In the genomic region with DNA sequence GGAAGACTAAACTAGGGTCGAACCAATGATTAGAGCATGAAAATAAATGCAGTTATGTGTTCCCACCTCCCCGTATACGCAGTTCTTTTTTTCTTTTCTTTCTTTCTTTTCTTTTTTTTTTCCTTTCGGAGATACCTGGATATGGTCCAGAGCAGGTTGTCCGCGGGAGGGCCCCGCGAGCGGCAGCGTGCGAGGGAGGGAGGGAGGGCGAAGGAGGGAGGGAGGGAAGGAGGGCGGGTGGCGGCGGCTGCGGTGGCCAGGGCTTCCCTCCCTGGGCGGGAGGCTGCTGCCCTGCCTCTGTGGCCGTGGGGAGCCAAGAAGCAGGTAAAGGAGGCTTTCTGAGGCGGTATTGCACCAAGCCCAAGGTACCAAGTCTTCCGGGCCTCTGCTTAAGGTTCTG, we compare ENCODE assay signal across 11 mouse cellular contexts. TPM values are rescaled to one million over a fixed set of nuclear protein-coding genes. Genes with fewer than 3 reads are reported as not detected.
DNase-seq lines count a peak whose midpoint lies in the region; ATAC-seq and TF ChIP-seq lines count a peak whose summit lies in the region.
"Had no signal": no experiment of that assay in that cellular context is flagged by ENCODE, and none has a peak within 500 bp of the region (broad histone marks: within the 10 kb centered on the region; RNA-seq: fewer than 3 reads in every experiment).

Hoxc9 (plus strand) TSS at position 269 of the 400 bp plus-strand sequence.

- no peak for ATAC-seq in embryonic facial prominence, embryonic 12.5 days (ENCODE audit: insufficient number of reproducible peaks, insufficient read depth, low FRiP score, low TSS enrichment)
- no peak for ATAC-seq in lung, embryonic 14.5 days (ENCODE audit: insufficient read depth)
- ATAC-seq in neural tube, embryonic 13.5 days (ENCODE audit: low read depth) = no peak
- ATAC-seq: forebrain, embryonic 13.5 days had no signal

- H3K9me3 ChIP-seq in embryonic facial prominence, embryonic 12.5 days = no peaks in the 10 kb centered on the region
- H3K9me3 ChIP-seq in embryonic facial prominence, embryonic 10.5 days = no peaks in the 10 kb centered on the region
- no peaks in the 10 kb centered on the region for H3K9me3 ChIP-seq in lung, embryonic 14.5 days (ENCODE audit: low read depth, low read length)
- H3K9me3 ChIP-seq in neural tube, embryonic 13.5 days = no peaks in the 10 kb centered on the region
- H3K9me3 ChIP-seq: forebrain, embryonic 13.5 days had no signal

- H3K36me3 ChIP-seq in embryonic facial prominence, embryonic 12.5 days = no peaks in the 10 kb centered on the region
- H3K36me3 ChIP-seq in embryonic facial prominence, embryonic 10.5 days (replicated peaks) = no peaks in the 10 kb centered on the region
- no peaks in the 10 kb centered on the region for H3K36me3 ChIP-seq in lung, embryonic 14.5 days (ENCODE audit: insufficient read depth)
- no peaks in the 10 kb centered on the region for H3K36me3 ChIP-seq in neural tube, embryonic 13.5 days

- H3K9ac ChIP-seq in embryonic facial prominence, embryonic 12.5 days = no peak within 1 kb of the TSS
- no peak within 1 kb of the TSS for H3K9ac ChIP-seq in lung, embryonic 14.5 days
- H3K9ac ChIP-seq in neural tube, embryonic 13.5 days = peak within 1 kb of the TSS; percentile 100
- H3K9ac ChIP-seq: forebrain, embryonic 13.5 days; hindbrain, embryonic 14.5 days had no signal

- H3K27ac ChIP-seq in embryonic facial prominence, embryonic 12.5 days = no peak within 1 kb of the TSS
- H3K27ac ChIP-seq in embryonic facial prominence, embryonic 10.5 days (replicated peaks) = no peak within 1 kb of the TSS
- no peak within 1 kb of the TSS for H3K27ac ChIP-seq in lung, embryonic 14.5 days (ENCODE audit: low read depth)
- peak within 1 kb of the TSS; percentile 99 for H3K27ac ChIP-seq in neural tube, embryonic 13.5 days (replicated peaks)
- H3K27ac ChIP-seq: forebrain, embryonic 13.5 days; hindbrain, embryonic 14.5 days had no signal

- TF ChIP-seq CTCF in lung, embryonic 14.5 days (IDR thresholded peaks at IDR 0.05; ENCODE audit: low read depth) = no peak

- WGBS in embryonic facial prominence, embryonic 12.5 days = 0% methylated on average over 8 of the region's 20 CpGs
- WGBS in embryonic facial prominence, embryonic 10.5 days = under 1% methylated on average over 20 of the region's 20 CpGs
- WGBS in lung, embryonic 14.5 days = under 1% methylated on average over 19 of the region's 20 CpGs
- 2% methylated on average over 7 of the region's 20 CpGs for WGBS in neural tube, embryonic 13.5 days

- peaks cover 99% of the 10 kb centered on the region for H3K27me3 ChIP-seq in embryonic facial prominence, embryonic 12.5 days
- H3K27me3 ChIP-seq in embryonic facial prominence, embryonic 10.5 days (replicated peaks; ENCODE audit: low read depth, poor library complexity, severe bottlenecking) = peaks cover 100% of the 10 kb centered on the region
- peaks cover 100% of the 10 kb centered on the region for H3K27me3 ChIP-seq in lung, embryonic 14.5 days (ENCODE audit: insufficient read depth, low read length)
- peaks cover 35% of the 10 kb centered on the region for H3K27me3 ChIP-seq in neural tube, embryonic 13.5 days

- DNase-seq in embryonic facial prominence, embryonic 10.5 days (ENCODE audit: low spot score) = no peak
- DNase-seq in lung, embryonic 14.5 days = no peak
- DNase-seq in lung, adult 18-20 months = no peak
- peak; percentile 59 for DNase-seq in kidney, postnatal 10 days
- DNase-seq in frontal cortex, postnatal 25 days (ENCODE audit: low spot score in 2 of 2) = no peak
- DNase-seq in thymus, adult 18-20 months = no peak
- DNase-seq: cerebellum, adult 11-12 months had no signal

- H3K4me1 ChIP-seq in embryonic facial prominence, embryonic 12.5 days = no peaks in the 10 kb centered on the region
- H3K4me1 ChIP-seq in embryonic facial prominence, embryonic 10.5 days = no peaks in the 10 kb centered on the region
- H3K4me1 ChIP-seq in lung, embryonic 14.5 days (ENCODE audit: insufficient read depth) = no peaks in the 10 kb centered on the region
- H3K4me1 ChIP-seq in neural tube, embryonic 13.5 days (replicated peaks) = peaks cover 51% of the 10 kb centered on the region

- 0 out of 2 replicates have a peak within 1 kb of the TSS, but pooled peaks have one; percentile 6 for H3K4me3 ChIP-seq in embryonic facial prominence, embryonic 12.5 days
- no peak within 1 kb of the TSS for H3K4me3 ChIP-seq in embryonic facial prominence, embryonic 10.5 days
- H3K4me3 ChIP-seq in lung, embryonic 14.5 days (ENCODE audit: low read depth, low read length) = peak within 1 kb of the TSS; percentile 10; the same call in 1 of the 2 replicates
- H3K4me3 ChIP-seq in neural tube, embryonic 13.5 days = peak within 1 kb of the TSS; percentile 90
- H3K4me3 ChIP-seq: forebrain, embryonic 13.5 days had no signal

- H3K4me2 ChIP-seq in embryonic facial prominence, embryonic 12.5 days (replicated peaks) = no peak within 1 kb of the TSS
- H3K4me2 ChIP-seq in lung, embryonic 14.5 days = peak within 1 kb of the TSS; percentile 33
- H3K4me2 ChIP-seq in neural tube, embryonic 13.5 days = peak within 1 kb of the TSS; percentile 91
- H3K4me2 ChIP-seq: forebrain, embryonic 13.5 days; hindbrain, embryonic 14.5 days had no signal

RNA-seq across cellular contexts. Expression of gene Hoxc9, which starts in this region (rescaled TPM):
- not detected in 2 replicates for polyA plus RNA-seq in embryonic facial prominence, embryonic 12.5 days (2016; fragmentation: Nextera tagmentation; extraction: Ambion mirVana)
- not detected in 2 replicates for polyA plus RNA-seq in embryonic facial prominence, embryonic 10.5 days (2016; fragmentation: Nextera tagmentation; extraction: Ambion mirVana)
- not detected in 2 replicates for polyA plus RNA-seq in lung, embryonic 14.5 days (2014; fragmentation: Nextera tagmentation; extraction: Ambion mirVana)
- 40.9 and 43.4 TPM in 2 replicates for polyA plus RNA-seq in neural tube, embryonic 13.5 days (2015; fragmentation: Nextera tagmentation; extraction: Ambion mirVana)
- polyA plus RNA-seq: forebrain, embryonic 13.5 days had no signal

Comparison
In these comparisons a context has a peak if more than half of its experiments do, and no peak if none do; other contexts are left out.
1. RNA of gene Hoxc9 (polyA plus RNA-seq): 40.9 to 43.4 TPM in neural tube, embryonic 13.5 days; not detected in lung, embryonic 14.5 days, not detected in embryonic facial prominence, embryonic 12.5 days and not detected in embryonic facial prominence, embryonic 10.5 days; every median in the first group is over 10 times any median in the second.